Mouse (Mus musculus): Measurements from ENCODE around the gene Cdh18. TPM values are rescaled to one million over a fixed set of nuclear protein-coding genes. Genes with fewer than 3 reads are reported as not detected.

Cdh18 gene
- polyA plus RNA-seq (2015; fragmentation: Nextera tagmentation; extraction: Ambion mirVana), result not detected in 2 replicates

DNA sequence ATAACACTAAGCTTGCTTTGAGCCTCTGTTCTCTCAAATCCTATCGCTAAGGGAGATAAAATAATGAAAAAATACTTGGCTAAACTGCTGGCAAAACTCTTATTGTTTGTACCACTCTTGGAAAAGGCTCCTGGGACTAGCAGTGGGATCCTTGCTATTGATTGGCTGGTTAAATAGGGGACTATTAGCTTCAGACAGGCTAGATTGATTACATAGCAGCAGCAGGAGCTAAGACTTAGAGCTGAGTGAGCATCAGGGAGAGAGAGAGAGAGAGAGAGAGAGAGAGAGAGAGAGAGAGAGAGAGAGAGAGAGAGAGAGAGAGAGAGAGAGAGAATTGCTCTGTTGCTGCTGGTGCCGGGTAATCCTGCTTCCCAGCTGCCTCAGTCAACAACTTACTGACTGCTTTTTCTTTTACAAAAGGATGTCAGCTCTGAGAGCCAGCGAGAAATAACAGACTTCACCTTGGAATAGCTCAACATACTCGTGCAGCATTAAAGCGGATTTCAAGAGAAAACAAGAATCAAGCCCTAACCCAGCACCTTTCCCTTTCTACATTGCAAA, at the start of gene Cdh18:
Gene Cdh18, plus strand, starts transcription at position 312 of the 561 bp plus-strand sequence.
- no peaks in the 10 kb centered on the region for H3K27me3 ChIP-seq (replicated peaks; ENCODE audit: insufficient read depth, low read length)
- no peaks in the 10 kb centered on the region for H3K4me1 ChIP-seq (ENCODE audit: insufficient read depth, low read depth, low read length)
- no peaks in the 10 kb centered on the region for H3K36me3 ChIP-seq (ENCODE audit: insufficient read depth, low read length)
- no peak within 1 kb of the TSS for H3K4me3 ChIP-seq (ENCODE audit: low read depth, low read length)
- H3K9me3 ChIP-seq (ENCODE audit: low read length), result no peaks in the 10 kb centered on the region
- ATAC-seq, result no peak
- no peak within 1 kb of the TSS for H3K4me2 ChIP-seq (replicated peaks; ENCODE audit: low read depth, low read length)
- WGBS, result 51% methylated on average over 5 of the region's 5 CpGs
- H3K9ac ChIP-seq (replicated peaks; ENCODE audit: low read depth), result no peak within 1 kb of the TSS
- no peak for DNase-seq (ENCODE audit: low spot score)
- H3K27ac ChIP-seq (ENCODE audit: low read length), result no peak within 1 kb of the TSS
- TF ChIP-seq CTCF (IDR thresholded peaks at IDR 0.05) (no peak), EP300 (IDR thresholded peaks at IDR 0.05) (no peak)

DNA sequence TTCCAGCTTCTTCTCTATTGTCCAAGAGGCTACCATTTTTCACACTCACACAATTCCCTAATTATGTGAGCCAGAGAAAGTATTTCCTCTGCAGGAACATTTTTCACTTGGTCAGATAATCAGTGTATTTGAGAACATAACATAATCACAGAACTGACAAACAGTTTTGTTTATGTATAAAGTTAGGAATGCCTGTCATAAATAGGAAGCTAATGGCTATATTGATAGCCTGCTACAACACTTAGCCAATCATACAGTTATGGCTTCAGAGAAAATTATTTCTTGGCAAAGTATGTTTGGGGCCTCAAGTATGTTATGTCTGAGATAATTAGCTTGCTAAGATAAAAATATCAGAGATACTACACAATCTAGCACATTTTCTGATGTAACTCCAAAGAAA, 37.6 kb upstream of the Cdh18 start:
- Histone ChIP-seq H3K9me3 (ENCODE audit: low read length) (no peaks in the 10 kb centered on the region), H3K4me1 (ENCODE audit: insufficient read depth, low read depth, low read length) (no peaks in the 10 kb centered on the region), H3K4me2 (replicated peaks; ENCODE audit: low read depth, low read length) (no peak overlapping the region), H3K36me3 (ENCODE audit: insufficient read depth, low read length) (no peaks in the 10 kb centered on the region), H3K4me3 (ENCODE audit: low read depth, low read length) (no peak overlapping the region), H3K27ac (ENCODE audit: low read length) (no peak overlapping the region), H3K27me3 (replicated peaks; ENCODE audit: insufficient read depth, low read length) (no peaks in the 10 kb centered on the region), H3K9ac (replicated peaks; ENCODE audit: low read depth) (no peak overlapping the region)
- no peak for ATAC-seq
- no peak for TF ChIP-seq CTCF (IDR thresholded peaks at IDR 0.05)
- no peak for TF ChIP-seq EP300 (IDR thresholded peaks at IDR 0.05)
- DNase-seq (ENCODE audit: low spot score), result no peak

DNA sequence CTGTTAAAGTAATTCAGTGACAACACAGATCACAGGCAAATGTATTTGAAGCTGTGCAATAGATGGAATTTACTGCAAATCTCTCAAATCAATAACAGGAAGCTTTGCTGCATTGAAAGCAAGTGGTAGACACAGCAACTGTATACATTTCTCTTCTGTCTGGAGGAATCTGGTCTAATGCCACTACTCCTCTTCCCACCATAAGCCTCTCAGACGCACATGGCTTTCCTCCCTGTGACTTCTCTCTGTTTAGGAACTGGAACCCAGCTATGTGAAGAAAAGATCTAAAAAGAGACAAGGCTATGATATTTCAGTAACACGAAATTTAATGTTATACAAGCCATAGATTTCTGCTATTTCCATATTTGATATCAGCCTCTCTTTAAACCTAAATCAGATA, 13.0 kb upstream of the Cdh18 start:
- no peak overlapping the region for H3K4me3 ChIP-seq (ENCODE audit: low read depth, low read length)
- H3K9me3 ChIP-seq (ENCODE audit: low read length), result no peaks in the 10 kb centered on the region
- DNase-seq (ENCODE audit: low spot score) (no peak), ATAC-seq (no peak)
- H3K4me1 ChIP-seq (ENCODE audit: insufficient read depth, low read depth, low read length), result no peaks in the 10 kb centered on the region
- no peaks in the 10 kb centered on the region for H3K27me3 ChIP-seq (replicated peaks; ENCODE audit: insufficient read depth, low read length)
- H3K9ac ChIP-seq (replicated peaks; ENCODE audit: low read depth), result no peak overlapping the region
- no peak overlapping the region for H3K4me2 ChIP-seq (replicated peaks; ENCODE audit: low read depth, low read length)
- no peaks in the 10 kb centered on the region for H3K36me3 ChIP-seq (ENCODE audit: insufficient read depth, low read length)
- 56% methylated on average over 2 of the region's 2 CpGs for WGBS
- TF ChIP-seq CTCF (IDR thresholded peaks at IDR 0.05) (no peak), EP300 (IDR thresholded peaks at IDR 0.05) (no peak)
- no peak overlapping the region for H3K27ac ChIP-seq (ENCODE audit: low read length)

DNA sequence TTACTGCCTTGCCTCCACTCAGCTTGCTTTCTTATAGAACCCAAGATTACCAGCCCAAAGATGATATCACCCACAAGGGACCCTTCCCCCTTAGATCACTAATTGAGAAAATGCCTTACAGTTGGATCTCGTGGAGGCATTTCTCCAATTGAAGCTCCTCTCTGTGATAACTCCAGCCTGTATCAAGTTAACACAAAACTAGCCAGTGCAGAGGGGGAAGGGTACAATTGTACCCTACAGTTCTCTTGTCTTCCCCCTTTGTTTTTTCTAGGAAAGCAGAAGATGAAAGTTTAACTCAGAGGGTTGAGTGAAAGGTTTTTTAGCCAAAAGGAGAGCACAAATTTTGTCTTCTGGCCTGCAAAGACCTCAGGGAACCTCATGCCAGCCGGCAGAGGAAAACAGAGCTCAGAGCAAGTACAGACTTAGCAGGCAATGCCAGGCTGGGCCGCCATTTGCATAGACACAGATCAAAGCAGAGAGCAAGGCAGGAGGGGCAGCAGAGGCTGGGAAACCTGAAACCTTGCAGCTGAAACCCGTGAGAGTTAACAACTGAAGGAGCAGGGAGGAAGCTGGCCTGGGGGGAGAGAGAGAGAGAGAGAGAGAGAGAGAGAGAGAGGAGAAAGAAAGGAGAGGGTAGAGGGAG, 29.3 kb downstream of the Cdh18 start:
- DNase-seq (ENCODE audit: low spot score) (no peak), ATAC-seq (no peak)

DNA sequence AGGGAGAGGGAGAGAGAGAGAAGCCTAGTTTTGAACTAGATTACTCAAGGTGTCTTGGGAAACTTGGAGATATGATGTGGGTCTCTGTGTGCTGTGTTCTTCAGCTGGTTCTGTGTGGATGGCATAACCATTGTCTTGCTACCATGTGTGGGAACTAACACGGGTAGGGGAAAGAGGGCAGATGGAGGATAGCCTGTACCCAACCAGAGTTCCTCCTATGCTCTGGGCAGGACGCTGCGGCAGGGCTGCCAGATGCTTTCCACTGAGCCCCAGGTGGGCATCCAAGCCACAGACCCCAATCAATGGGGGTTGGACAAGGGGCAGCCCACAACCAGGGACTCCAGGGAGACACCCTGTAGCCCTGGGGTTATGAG, 29.8 kb downstream of the Cdh18 start:
- Histone ChIP-seq H3K27ac (ENCODE audit: low read length) (no peak overlapping the region), H3K9me3 (ENCODE audit: low read length) (no peaks in the 10 kb centered on the region), H3K9ac (replicated peaks; ENCODE audit: low read depth) (no peak overlapping the region), H3K4me1 (ENCODE audit: insufficient read depth, low read depth, low read length) (no peaks in the 10 kb centered on the region), H3K27me3 (replicated peaks; ENCODE audit: insufficient read depth, low read length) (no peaks in the 10 kb centered on the region), H3K4me2 (replicated peaks; ENCODE audit: low read depth, low read length) (no peak overlapping the region), H3K4me3 (ENCODE audit: low read depth, low read length) (no peak overlapping the region), H3K36me3 (ENCODE audit: insufficient read depth, low read length) (no peaks in the 10 kb centered on the region)
- ATAC-seq (no peak), DNase-seq (ENCODE audit: low spot score) (no peak)
- WGBS, result 39% methylated on average over 3 of the region's 3 CpGs
- TF ChIP-seq EP300 (IDR thresholded peaks at IDR 0.05), result no peak
- TF ChIP-seq CTCF (IDR thresholded peaks at IDR 0.05), result no peak

More for the DNA sequence above, 29.3 kb downstream of the Cdh18 start:
- WGBS, result 8% methylated on average over 4 of the region's 4 CpGs
- no peak overlapping the region for H3K27ac ChIP-seq (ENCODE audit: low read length)
- no peaks in the 10 kb centered on the region for H3K4me1 ChIP-seq (ENCODE audit: insufficient read depth, low read depth, low read length)
- H3K36me3 ChIP-seq (ENCODE audit: insufficient read depth, low read length), result no peaks in the 10 kb centered on the region
- H3K9me3 ChIP-seq (ENCODE audit: low read length), result no peaks in the 10 kb centered on the region
- no peak overlapping the region for H3K9ac ChIP-seq (replicated peaks; ENCODE audit: low read depth)
- H3K27me3 ChIP-seq (replicated peaks; ENCODE audit: insufficient read depth, low read length), result no peaks in the 10 kb centered on the region
- no peak overlapping the region for H3K4me2 ChIP-seq (replicated peaks; ENCODE audit: low read depth, low read length)
- TF ChIP-seq EP300 (IDR thresholded peaks at IDR 0.05), result no peak
- TF ChIP-seq CTCF (IDR thresholded peaks at IDR 0.05), result no peak
- H3K4me3 ChIP-seq (ENCODE audit: low read depth, low read length), result no peak overlapping the region

DNA sequence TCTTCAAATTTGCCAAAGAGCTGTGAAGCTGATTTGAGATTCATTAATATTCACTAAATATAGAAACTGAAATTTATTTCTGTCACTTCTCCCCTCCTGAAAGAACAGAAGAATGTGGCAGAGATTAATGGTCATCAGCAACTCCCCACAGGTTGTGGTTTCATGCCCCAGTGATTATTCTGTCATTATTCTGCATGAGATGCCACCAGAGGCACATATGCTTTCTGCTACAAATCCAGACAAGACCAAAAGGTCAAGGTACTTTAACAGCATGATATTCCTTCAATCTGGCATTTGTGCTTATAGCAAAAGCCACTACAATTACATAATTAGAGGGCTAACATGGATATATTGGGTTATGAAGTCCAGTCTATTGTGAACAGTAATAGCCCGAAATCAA, 35.8 kb downstream of the Cdh18 start:
- Histone ChIP-seq H3K9me3 (ENCODE audit: low read length) (no peaks in the 10 kb centered on the region), H3K36me3 (ENCODE audit: insufficient read depth, low read length) (no peaks in the 10 kb centered on the region), H3K4me1 (ENCODE audit: insufficient read depth, low read depth, low read length) (no peaks in the 10 kb centered on the region), H3K4me2 (replicated peaks; ENCODE audit: low read depth, low read length) (no peak overlapping the region), H3K4me3 (ENCODE audit: low read depth, low read length) (no peak overlapping the region), H3K9ac (replicated peaks; ENCODE audit: low read depth) (no peak overlapping the region), H3K27ac (ENCODE audit: low read length) (no peak overlapping the region), H3K27me3 (replicated peaks; ENCODE audit: insufficient read depth, low read length) (no peaks in the 10 kb centered on the region)
- no peak for DNase-seq (ENCODE audit: low spot score)
- no peak for ATAC-seq
- WGBS, result 84% methylated on average over 1 of the region's 1 CpGs
- no peak for TF ChIP-seq EP300 (IDR thresholded peaks at IDR 0.05)
- TF ChIP-seq CTCF (IDR thresholded peaks at IDR 0.05), result no peak
